Mouse (Mus musculus) G1E (cell line): ENCODE measurements around the gene Lime1.

ENCODE experiments used
- CTCF ChIP-seq: IDR thresholded peaks from 2 replicates; pipeline ENCODE4 v1.5.1; 2012; ENCODE audit warnings: low read depth, low read length, inconsistent platforms, mixed read lengths
- GATA1 ChIP-seq: IDR thresholded peaks from 2 replicates; pipeline ENCODE4 v1.6.1; 2012; ENCODE audit warnings: borderline replicate concordance, low read length, inconsistent platforms, mixed read lengths
- GATA2 ChIP-seq: IDR thresholded peaks from 2 replicates; pipeline ENCODE4 v1.6.1; 2012; ENCODE audit warnings: low read depth, low read length, inconsistent platforms, borderline replicate concordance
- TAL1 ChIP-seq: conservative IDR thresholded peaks from 2 replicates; pipeline ENCODE4 v1.6.1; 2012; ENCODE audit warnings: low read depth, low read length, inconsistent platforms, mixed read lengths

DNA sequence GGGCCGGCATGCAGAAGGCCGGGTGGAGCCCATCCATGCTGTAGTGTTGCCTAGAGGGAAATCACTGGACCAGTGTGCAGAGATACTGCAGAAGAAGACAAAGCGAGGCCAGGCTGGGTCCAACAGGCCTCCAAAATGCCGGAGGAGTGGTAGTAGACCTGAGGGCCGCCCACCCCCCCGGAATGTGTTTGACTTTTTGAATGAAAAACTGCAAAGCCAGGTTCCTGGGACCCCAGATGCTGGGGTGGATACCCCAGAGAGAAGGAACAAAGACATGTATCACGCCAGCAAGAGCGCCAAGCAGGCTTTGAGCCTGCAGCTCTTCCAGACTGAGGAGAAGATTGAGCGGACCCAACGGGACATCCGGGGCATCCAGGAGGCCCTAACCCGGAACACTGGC is at the start of gene Lime1:
- TF ChIP-seq CTCF, result no peak
- no peak for TF ChIP-seq TAL1
- no peak for TF ChIP-seq GATA1
- no peak for TF ChIP-seq GATA2
